Mouse (Mus musculus): Measurements from ENCODE around the gene Hunk. TPM values are rescaled to one million over a fixed set of nuclear protein-coding genes. Genes with fewer than 3 reads are reported as not detected.

The Hunk gene
- polyA plus RNA-seq, 1 experiment: 2.9 TPM

- no peak for DNase-seq
- Histone ChIP-seq H3K27me3 (ENCODE audit: control insufficient read depth, insufficient read depth, low read length) (no peaks in the 10 kb centered on the region), H3K36me3 (ENCODE audit: control insufficient read depth, insufficient read depth, low read length) (no peaks in the 10 kb centered on the region), H3K27ac (ENCODE audit: control insufficient read depth, insufficient read depth, low read length) (no peak overlapping the region), H3K4me3 (ENCODE audit: control insufficient read depth, insufficient read depth, low read length) (no peak overlapping the region), H3K4me1 (replicated peaks; ENCODE audit: control insufficient read depth, insufficient read depth, low read length) (no peaks in the 10 kb centered on the region)
- WGBS: 78% methylated on average over 6 of the region's 6 CpGs
- no peak for TF ChIP-seq CTCF (IDR thresholded peaks at IDR 0.05; ENCODE audit: borderline replicate concordance, control insufficient read depth, extremely low read depth, insufficient read depth, low read length, poor library complexity)
- no peak for TF ChIP-seq POLR2A (IDR thresholded peaks at IDR 0.05; ENCODE audit: control insufficient read depth, extremely low read depth, insufficient read depth, low read length, poor library complexity)
These were observed 53.7 kb downstream of the Hunk start for GRCm38 (mm10) chr16:90439493-90439892.

GRCm38 (mm10) chr16:90440654-90441053, 54.8 kb downstream of the Hunk start:
- 96% methylated on average over 10 of the region's 10 CpGs for WGBS
- H3K36me3 ChIP-seq (ENCODE audit: control insufficient read depth, insufficient read depth, low read length): no peaks in the 10 kb centered on the region
- no peak for DNase-seq
- H3K27me3 ChIP-seq (ENCODE audit: control insufficient read depth, insufficient read depth, low read length): no peaks in the 10 kb centered on the region
- H3K4me3 ChIP-seq (ENCODE audit: control insufficient read depth, insufficient read depth, low read length): no peak overlapping the region
- no peak overlapping the region for H3K27ac ChIP-seq (ENCODE audit: control insufficient read depth, insufficient read depth, low read length)
- H3K4me1 ChIP-seq (replicated peaks; ENCODE audit: control insufficient read depth, insufficient read depth, low read length): no peaks in the 10 kb centered on the region
- no peak for TF ChIP-seq CTCF (IDR thresholded peaks at IDR 0.05; ENCODE audit: borderline replicate concordance, control insufficient read depth, extremely low read depth, insufficient read depth, low read length, poor library complexity)
- no peak for TF ChIP-seq POLR2A (IDR thresholded peaks at IDR 0.05; ENCODE audit: control insufficient read depth, extremely low read depth, insufficient read depth, low read length, poor library complexity)

- H3K4me1 ChIP-seq (replicated peaks; ENCODE audit: control insufficient read depth, insufficient read depth, low read length): no peaks in the 10 kb centered on the region
- WGBS: 86% methylated on average over 6 of the region's 6 CpGs
- no peak overlapping the region for H3K27ac ChIP-seq (ENCODE audit: control insufficient read depth, insufficient read depth, low read length)
- no peaks in the 10 kb centered on the region for H3K27me3 ChIP-seq (ENCODE audit: control insufficient read depth, insufficient read depth, low read length)
- no peaks in the 10 kb centered on the region for H3K36me3 ChIP-seq (ENCODE audit: control insufficient read depth, insufficient read depth, low read length)
- DNase-seq: no peak
- no peak for TF ChIP-seq POLR2A (IDR thresholded peaks at IDR 0.05; ENCODE audit: control insufficient read depth, extremely low read depth, insufficient read depth, low read length, poor library complexity)
- TF ChIP-seq CTCF (IDR thresholded peaks at IDR 0.05; ENCODE audit: borderline replicate concordance, control insufficient read depth, extremely low read depth, insufficient read depth, low read length, poor library complexity): no peak
- no peak overlapping the region for H3K4me3 ChIP-seq (ENCODE audit: control insufficient read depth, insufficient read depth, low read length)
These were observed 57.2 kb downstream of the Hunk start for GRCm38 (mm10) chr16:90442991-90443390.

- WGBS: 71% methylated on average over 11 of the region's 11 CpGs
- no peaks in the 10 kb centered on the region for H3K36me3 ChIP-seq (ENCODE audit: control insufficient read depth, insufficient read depth, low read length)
- peaks cover 3% of the 10 kb centered on the region; the same call in 1 of the 2 replicates for H3K4me1 ChIP-seq (replicated peaks; ENCODE audit: control insufficient read depth, insufficient read depth, low read length)
- no peaks in the 10 kb centered on the region for H3K27me3 ChIP-seq (ENCODE audit: control insufficient read depth, insufficient read depth, low read length)
- H3K27ac ChIP-seq (ENCODE audit: control insufficient read depth, insufficient read depth, low read length): no peak overlapping the region
- H3K4me3 ChIP-seq (ENCODE audit: control insufficient read depth, insufficient read depth, low read length): no peak overlapping the region
- DNase-seq: no peak
- TF ChIP-seq POLR2A (IDR thresholded peaks at IDR 0.05; ENCODE audit: control insufficient read depth, extremely low read depth, insufficient read depth, low read length, poor library complexity): no peak
- TF ChIP-seq CTCF (IDR thresholded peaks at IDR 0.05; ENCODE audit: borderline replicate concordance, control insufficient read depth, extremely low read depth, insufficient read depth, low read length, poor library complexity): no peak
These were observed 67.4 kb downstream of the Hunk start for GRCm38 (mm10) chr16:90453197-90453596.

GRCm38 (mm10) chr16:90456495-90457125, 70.8 kb downstream of the Hunk start:
- peaks cover 3% of the 10 kb centered on the region; the same call in 1 of the 2 replicates for H3K4me1 ChIP-seq (replicated peaks; ENCODE audit: control insufficient read depth, insufficient read depth, low read length)
- 53% methylated on average over 7 of the region's 7 CpGs for WGBS
- H3K36me3 ChIP-seq (ENCODE audit: control insufficient read depth, insufficient read depth, low read length): no peaks in the 10 kb centered on the region
- no peak overlapping the region for H3K27ac ChIP-seq (ENCODE audit: control insufficient read depth, insufficient read depth, low read length)
- H3K27me3 ChIP-seq (ENCODE audit: control insufficient read depth, insufficient read depth, low read length): no peaks in the 10 kb centered on the region
- H3K4me3 ChIP-seq (ENCODE audit: control insufficient read depth, insufficient read depth, low read length): no peak overlapping the region
- no peak for TF ChIP-seq POLR2A (IDR thresholded peaks at IDR 0.05; ENCODE audit: control insufficient read depth, extremely low read depth, insufficient read depth, low read length, poor library complexity)
- DNase-seq: no peak

- Histone ChIP-seq H3K4me3 (ENCODE audit: control insufficient read depth, insufficient read depth, low read length) (no peak overlapping the region), H3K27ac (ENCODE audit: control insufficient read depth, insufficient read depth, low read length) (no peak overlapping the region), H3K36me3 (ENCODE audit: control insufficient read depth, insufficient read depth, low read length) (no peaks in the 10 kb centered on the region), H3K27me3 (ENCODE audit: control insufficient read depth, insufficient read depth, low read length) (no peaks in the 10 kb centered on the region), H3K4me1 (replicated peaks; ENCODE audit: control insufficient read depth, insufficient read depth, low read length) (peaks cover 3% of the 10 kb centered on the region; the same call in 1 of the 2 replicates)
- no peak for DNase-seq
- 43% methylated on average over 11 of the region's 11 CpGs for WGBS
- TF ChIP-seq CTCF (IDR thresholded peaks at IDR 0.05; ENCODE audit: borderline replicate concordance, control insufficient read depth, extremely low read depth, insufficient read depth, low read length, poor library complexity) (no peak), POLR2A (IDR thresholded peaks at IDR 0.05; ENCODE audit: control insufficient read depth, extremely low read depth, insufficient read depth, low read length, poor library complexity) (no peak)
These were observed 73.2 kb downstream of the Hunk start for GRCm38 (mm10) chr16:90458899-90459610.

All from thymus, adult 2 months (tissue).